Mouse (Mus musculus) limb, embryonic 10.5 days (tissue): Measurements from ENCODE around the gene Cldn14. TPM values are rescaled to one million over a fixed set of nuclear protein-coding genes. Genes with fewer than 3 reads are reported as not detected.

ENCODE experiments used
- DNase-seq: peaks from one replicate; pipeline ENCODE4 v3.0.0-alpha.2; 2017; ENCODE audit warnings: low spot score
- H3K27ac ChIP-seq: fragments of 300-500 bp; sonication (generic); 2 replicates; pipeline ENCODE4 v1.5.1; 2016; ENCODE audit warnings: mild to moderate bottlenecking
- H3K27me3 ChIP-seq: fragments of 300-500 bp; sonication (generic); 2 replicates; pipeline ENCODE4 v1.6.1; 2016; ENCODE audit warnings: low read depth, mild to moderate bottlenecking; ENCODE audit not compliant: poor library complexity, severe bottlenecking
- H3K36me3 ChIP-seq: fragments of 300-500 bp; sonication (generic); 2 replicates; pipeline ENCODE4 v1.6.1; 2016; ENCODE audit warnings: mild to moderate bottlenecking, moderate library complexity
- H3K4me1 ChIP-seq: fragments of 300-500 bp; sonication (generic); 2 replicates; pipeline ENCODE4 v1.6.1; 2016
- H3K4me3 ChIP-seq: fragments of 300-500 bp; sonication (generic); 2 replicates; pipeline ENCODE4 v1.5.1; 2016; ENCODE audit warnings: mild to moderate bottlenecking, moderate library complexity
- H3K9me3 ChIP-seq: fragments of 300-500 bp; sonication (generic); replicated peaks from 2 replicates; pipeline ENCODE4 v1.6.1; 2016; ENCODE audit warnings: mild to moderate bottlenecking
- WGBS: fragments of 180-500 bp; shearing (Covaris S2); methylation state at CpG from one replicate; pipeline ENCODE4 v1.1.7; 2016; 5-methylcytosine and 5-hydroxymethylcytosine counted together
- polyA plus RNA-seq: library from polyadenylated mRNA; unstranded; fragments of >200 nt; fragmentation: Nextera tagmentation; extraction: Ambion mirVana; gene quantifications from 2 replicates; pipeline ENCODE4 v1.2.1, GENCODE M21; 2016

The Cldn14 gene
- polyA plus RNA-seq, 1 experiment from 2014 or later: not detected

DNA sequence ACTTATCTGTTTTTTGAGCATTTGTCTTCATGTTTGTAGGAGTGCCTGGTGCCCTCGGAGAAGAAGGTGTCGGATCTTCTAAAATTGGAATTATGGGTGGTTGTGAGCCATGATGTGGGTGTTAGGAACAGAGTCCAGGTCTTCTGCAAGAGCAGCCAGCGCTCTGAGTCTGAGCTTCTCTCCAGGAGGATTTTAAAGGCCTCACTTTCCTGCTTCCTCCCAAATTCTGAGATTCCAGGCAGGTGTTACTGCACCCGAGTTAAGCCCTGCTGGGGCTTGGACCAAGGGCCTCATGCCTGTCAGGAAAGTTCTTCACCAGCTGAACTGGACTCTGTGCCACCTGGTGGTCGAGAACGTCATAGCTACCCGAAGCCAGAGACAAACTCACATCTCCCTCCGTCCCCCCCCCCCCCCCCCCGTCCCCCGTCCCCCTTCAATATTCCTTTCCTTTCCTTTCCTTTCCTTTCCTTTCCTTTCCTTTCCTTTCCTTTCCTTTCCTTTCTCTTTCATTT, 93.2 kb downstream of the Cldn14 start:
- Histone ChIP-seq H3K27ac (no peak overlapping the region), H3K27me3 (peaks cover 5% of the 10 kb centered on the region; the same call in 1 of the 2 replicates), H3K4me1 (peaks cover 38% of the 10 kb centered on the region), H3K36me3 (no peaks in the 10 kb centered on the region), H3K4me3 (no peak overlapping the region), H3K9me3 (no peaks in the 10 kb centered on the region)
- no peak for DNase-seq
- WGBS: 40% methylated on average over 10 of the region's 10 CpGs

DNA sequence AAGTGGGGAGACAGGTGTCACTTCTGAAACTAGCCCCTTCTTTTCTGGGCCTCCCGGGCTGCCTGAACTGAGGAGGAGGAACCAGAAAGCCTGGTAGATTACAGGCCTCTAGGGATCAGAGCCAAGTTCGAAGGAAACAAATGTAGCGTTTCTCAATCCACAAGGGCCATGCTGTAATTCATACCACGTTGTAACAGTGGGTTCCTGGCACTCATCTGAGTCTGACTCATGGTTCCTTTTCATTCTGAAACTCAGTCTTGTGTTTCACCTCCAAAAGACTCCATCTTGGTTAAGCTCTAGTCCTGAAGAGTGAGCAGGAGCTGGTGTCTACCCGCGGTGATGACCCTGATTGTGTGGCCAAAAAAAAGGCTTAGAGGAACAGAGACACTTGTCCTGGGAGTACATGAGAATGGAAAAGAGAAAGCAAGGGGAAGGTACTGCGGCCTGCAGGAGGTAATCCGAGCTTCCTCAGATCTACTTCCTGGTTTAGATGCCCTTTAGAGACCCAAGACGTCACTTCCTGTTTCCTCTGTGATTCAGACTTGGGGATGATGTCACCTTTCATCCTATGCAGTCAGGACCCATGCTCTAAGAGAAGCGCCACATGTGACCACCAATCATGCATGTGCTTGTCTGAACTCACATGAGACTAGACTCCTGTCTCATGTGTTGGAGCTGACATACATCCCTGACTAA, 94.6 kb downstream of the Cldn14 start:
- 76% methylated on average over 10 of the region's 10 CpGs for WGBS
- Histone ChIP-seq H3K9me3 (no peaks in the 10 kb centered on the region), H3K4me3 (no peak overlapping the region), H3K36me3 (no peaks in the 10 kb centered on the region), H3K4me1 (peaks cover 28% of the 10 kb centered on the region), H3K27ac (no peak overlapping the region), H3K27me3 (no peaks in the 10 kb centered on the region)
- DNase-seq: no peak

DNA sequence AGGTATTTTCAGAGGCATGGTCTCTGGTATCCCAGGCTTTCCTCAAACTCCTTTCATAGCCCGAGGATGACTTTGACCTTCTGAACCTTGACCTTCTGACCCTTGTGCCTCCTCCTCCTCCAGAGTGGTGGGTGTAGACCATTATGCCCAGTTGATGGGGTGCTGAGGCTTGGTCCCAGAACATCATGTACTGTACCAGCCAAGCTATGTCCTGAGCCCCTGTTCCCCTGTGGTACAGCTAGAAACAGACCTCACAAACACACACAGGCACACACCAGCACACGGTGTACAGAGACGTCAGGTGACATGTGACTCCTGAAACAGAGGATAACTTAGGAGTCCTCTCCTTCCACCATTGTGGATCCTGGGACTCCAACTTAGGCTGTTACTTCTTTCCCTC, 95.8 kb downstream of the Cldn14 start:
- H3K36me3 ChIP-seq: 0 out of 2 replicates have a peak, but pooled peaks cover under 1% of the 10 kb centered on the region
- 72% methylated on average over 3 of the region's 3 CpGs for WGBS
- DNase-seq: no peak

DNA sequence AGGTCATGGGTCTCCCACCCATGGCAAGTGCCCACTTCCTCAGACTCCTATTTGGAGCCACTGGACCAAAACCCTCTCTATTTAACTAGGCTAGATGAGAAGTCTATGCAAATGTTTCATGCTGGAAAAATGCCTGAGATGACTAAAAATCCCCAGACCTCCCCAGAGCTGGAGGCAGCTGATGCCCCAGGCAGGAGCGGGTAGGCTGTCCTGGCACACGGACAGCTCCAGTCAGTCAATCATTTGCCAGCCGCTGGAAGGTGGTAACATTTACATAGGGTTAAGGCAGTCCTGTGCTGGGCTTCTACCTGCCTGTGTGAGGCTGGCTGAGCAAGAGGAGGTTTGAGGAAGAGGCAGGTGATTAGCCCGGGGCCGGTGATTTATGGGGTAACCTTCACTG, 96.5 kb downstream of the Cldn14 start:
- Histone ChIP-seq H3K27ac (no peak overlapping the region), H3K4me1 (peaks cover 14% of the 10 kb centered on the region), H3K27me3 (no peaks in the 10 kb centered on the region), H3K4me3 (no peak overlapping the region), H3K9me3 (no peaks in the 10 kb centered on the region), H3K36me3 (peaks cover 7% of the 10 kb centered on the region)
- 70% methylated on average over 5 of the region's 5 CpGs for WGBS
- DNase-seq: no peak

More for the DNA sequence above, 95.8 kb downstream of the Cldn14 start:
- Histone ChIP-seq H3K4me3 (no peak overlapping the region), H3K9me3 (no peaks in the 10 kb centered on the region), H3K4me1 (peaks cover 20% of the 10 kb centered on the region), H3K27ac (no peak overlapping the region), H3K27me3 (no peaks in the 10 kb centered on the region)

DNA sequence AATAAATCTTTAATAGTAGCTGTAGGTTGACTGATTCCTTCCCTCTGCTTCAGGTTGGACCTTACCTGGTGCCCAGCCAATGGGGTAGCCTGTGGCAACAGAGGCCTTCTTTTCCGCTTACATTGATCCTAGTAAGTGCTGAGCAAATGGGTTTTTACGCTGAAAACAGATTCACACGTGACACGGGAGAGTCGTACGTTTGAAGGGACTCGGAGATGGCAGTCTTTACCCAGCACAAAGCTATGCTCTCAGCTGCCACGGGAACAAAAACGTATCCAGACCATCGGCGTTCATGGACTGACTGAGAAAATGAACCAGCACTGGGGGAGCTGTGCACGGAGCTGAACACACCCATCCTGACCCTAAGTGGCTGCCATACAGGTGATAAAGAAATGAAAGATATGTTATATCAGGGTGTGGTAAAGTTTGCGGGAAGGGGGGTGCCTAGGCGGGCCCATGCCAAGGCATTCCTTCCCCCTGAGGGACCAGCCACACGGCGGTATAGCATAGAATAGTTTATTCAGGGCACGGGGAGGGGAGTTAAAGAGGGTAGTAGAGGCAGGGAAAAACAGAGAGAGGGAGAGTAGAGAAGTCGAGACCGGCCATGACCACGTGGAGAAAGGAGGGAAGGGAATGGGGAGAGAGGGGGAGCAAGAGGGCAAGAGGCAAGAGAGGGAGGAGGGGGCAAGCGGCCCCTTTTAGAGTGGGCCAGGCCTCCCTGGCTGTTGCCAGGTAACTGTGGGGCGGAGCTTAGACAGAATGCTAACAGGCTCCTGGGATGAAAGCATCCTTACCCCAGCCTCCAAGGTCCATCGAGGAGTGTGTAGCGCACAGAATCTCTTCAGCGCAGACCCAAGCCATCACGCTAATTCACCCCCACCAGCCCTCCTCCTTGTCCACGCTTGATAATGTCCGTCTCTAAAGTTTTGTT, 97.6 kb downstream of the Cldn14 start:
- 71% methylated on average over 28 of the region's 28 CpGs for WGBS
- no peaks in the 10 kb centered on the region for H3K9me3 ChIP-seq
- H3K4me3 ChIP-seq: no peak overlapping the region
- peaks cover 14% of the 10 kb centered on the region for H3K4me1 ChIP-seq
- H3K27me3 ChIP-seq: no peaks in the 10 kb centered on the region
- DNase-seq: no peak
- peaks cover 18% of the 10 kb centered on the region for H3K36me3 ChIP-seq
- H3K27ac ChIP-seq: no peak overlapping the region

DNA sequence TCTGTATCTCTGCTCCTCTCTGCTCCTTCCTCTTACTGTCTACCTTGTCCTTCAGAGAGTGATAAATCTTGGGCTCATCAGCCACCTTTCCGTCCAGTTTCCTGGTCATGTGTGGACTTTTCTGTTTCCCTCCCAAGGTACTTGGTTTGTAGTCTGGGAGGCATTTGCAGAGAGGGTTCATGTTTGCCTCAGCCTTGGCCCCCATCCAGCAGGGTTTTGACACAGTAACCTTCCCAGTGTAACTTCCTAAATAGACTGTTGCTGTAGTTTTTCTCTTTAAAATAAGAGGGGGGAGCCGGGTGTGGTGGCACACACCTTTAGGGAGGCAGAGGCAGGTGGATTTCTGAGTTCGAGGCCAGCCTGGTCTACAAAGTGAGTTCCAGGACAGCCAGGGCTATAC, 98.7 kb downstream of the Cldn14 start:
- H3K27me3 ChIP-seq: no peaks in the 10 kb centered on the region
- peaks cover 28% of the 10 kb centered on the region for H3K36me3 ChIP-seq
- DNase-seq: no peak
- no peak overlapping the region for H3K27ac ChIP-seq
- no peak overlapping the region for H3K4me3 ChIP-seq
- H3K9me3 ChIP-seq: no peaks in the 10 kb centered on the region
- peaks cover 14% of the 10 kb centered on the region for H3K4me1 ChIP-seq
- whole genome bisulfite sequencing: 94% methylated on average over 3 of the region's 3 CpGs

DNA sequence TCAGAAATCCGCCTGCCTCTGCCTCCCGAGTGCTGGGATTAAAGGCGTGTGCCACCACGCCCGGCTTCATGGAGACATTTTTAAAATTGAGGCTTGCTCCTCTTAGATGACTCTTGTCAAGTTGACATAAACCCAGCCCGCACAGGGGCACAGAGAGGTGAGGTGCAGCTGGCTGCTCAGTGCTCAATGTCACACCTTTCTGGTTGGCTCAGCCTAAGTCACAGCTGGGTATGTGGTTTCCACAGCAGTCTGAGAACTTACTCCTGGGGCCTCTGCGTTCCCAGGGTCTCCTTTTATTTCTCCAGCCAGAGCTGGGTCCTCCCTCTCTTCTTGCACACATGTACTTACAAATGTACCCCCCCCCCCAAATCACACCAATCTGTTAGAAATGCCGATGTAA, 100.4 kb downstream of the Cldn14 start:
- H3K27me3 ChIP-seq: no peaks in the 10 kb centered on the region
- 94% methylated on average over 8 of the region's 8 CpGs for WGBS

DNA sequence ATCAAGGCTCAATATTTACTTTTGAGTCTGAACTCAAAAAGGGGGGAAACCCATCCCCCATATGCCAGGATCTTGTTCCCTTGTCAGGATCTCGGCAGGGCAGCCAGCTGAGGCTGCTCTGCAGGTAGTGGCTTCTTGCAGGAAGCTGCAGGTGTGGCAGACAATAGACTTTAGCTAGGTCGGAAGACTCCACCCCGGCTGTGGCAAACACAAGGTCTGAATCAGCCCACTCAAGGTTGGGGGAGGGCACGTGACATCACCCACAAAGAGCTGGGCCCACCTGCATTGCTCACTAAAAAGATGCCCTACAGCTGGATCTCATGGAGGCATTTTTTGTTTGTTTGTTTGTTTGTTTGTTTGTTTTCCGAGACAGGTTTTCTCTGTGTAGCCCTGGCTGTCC, 100.9 kb downstream of the Cldn14 start:
- Histone ChIP-seq H3K27ac (no peak overlapping the region), H3K9me3 (no peaks in the 10 kb centered on the region), H3K4me1 (peaks cover 13% of the 10 kb centered on the region), H3K4me3 (no peak overlapping the region), H3K27me3 (no peaks in the 10 kb centered on the region), H3K36me3 (peaks cover 48% of the 10 kb centered on the region)
- WGBS: 78% methylated on average over 5 of the region's 5 CpGs
- DNase-seq: no peak

More for the DNA sequence above, 100.4 kb downstream of the Cldn14 start:
- H3K4me1 ChIP-seq: peaks cover 14% of the 10 kb centered on the region
- DNase-seq: no peak
- no peak overlapping the region for H3K27ac ChIP-seq
- H3K4me3 ChIP-seq: no peak overlapping the region
- peaks cover 44% of the 10 kb centered on the region for H3K36me3 ChIP-seq
- no peaks in the 10 kb centered on the region for H3K9me3 ChIP-seq

DNA sequence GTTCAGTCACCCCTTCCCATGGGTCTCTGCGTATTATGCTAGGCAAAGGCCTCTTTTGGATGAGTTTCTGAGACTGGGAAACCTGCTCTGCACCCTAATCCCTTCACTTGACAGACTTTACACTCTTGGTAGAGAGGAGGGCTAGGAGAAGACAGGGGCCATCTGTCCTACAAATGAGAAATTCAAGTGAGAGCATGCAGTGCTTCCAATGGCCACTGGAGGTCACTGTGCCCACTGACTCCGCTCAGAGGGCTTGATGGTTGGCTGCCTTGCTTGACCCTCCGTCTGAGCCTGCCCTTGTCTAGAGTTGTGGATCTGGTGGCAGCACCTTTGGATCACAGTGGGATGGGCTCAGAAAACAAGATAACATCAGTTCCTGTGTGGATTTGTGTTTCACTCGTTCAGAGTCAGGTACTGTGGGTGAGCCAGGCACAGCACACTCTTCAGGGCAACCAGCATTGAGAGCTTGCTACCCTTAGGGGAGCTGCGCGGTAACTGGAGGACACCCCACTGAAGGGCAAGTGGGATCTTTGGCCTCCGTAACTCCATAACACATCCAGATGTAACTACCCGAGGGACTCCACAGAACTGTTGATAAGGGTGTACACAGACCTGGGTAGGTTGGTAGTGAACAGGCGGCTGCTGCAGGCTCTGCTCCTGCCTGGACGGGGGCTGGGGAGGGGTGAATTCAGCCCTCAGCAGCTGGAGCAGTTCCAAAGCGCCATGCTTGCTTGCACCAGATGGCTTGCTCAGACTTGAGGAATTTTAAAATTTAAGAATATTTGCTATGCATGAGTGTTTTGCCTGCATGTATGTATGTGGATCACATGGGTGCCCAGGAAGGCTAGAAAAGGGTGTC, 102.3 kb downstream of the Cldn14 start:
- H3K27ac ChIP-seq: no peak overlapping the region

DNA sequence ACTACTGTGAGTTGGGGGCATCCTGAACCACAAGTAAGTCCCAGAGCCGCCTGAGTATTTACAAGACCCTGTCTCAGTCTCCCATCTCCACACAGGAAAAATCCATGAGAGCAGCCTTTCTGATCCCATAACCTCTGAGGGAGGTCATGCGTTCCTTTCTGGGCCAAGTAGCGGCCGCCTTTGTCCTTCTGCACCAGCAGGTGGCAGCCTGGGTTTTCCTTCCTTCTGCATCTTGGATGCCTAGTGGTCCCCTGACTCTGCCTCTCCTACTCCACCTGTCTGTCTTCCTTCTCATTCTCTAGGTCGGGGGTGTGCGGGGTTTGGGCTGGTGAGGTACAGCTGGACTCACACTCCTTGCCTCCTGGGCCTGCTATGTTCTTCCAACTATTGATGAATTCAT, 105.6 kb downstream of the Cldn14 start:
- DNase-seq: no peak
- WGBS: 82% methylated on average over 6 of the region's 6 CpGs
- H3K4me1 ChIP-seq: no peaks in the 10 kb centered on the region
- H3K4me3 ChIP-seq: no peak overlapping the region
- H3K27ac ChIP-seq: no peak overlapping the region
- H3K36me3 ChIP-seq: peaks cover 91% of the 10 kb centered on the region
- no peaks in the 10 kb centered on the region for H3K9me3 ChIP-seq
- H3K27me3 ChIP-seq: no peaks in the 10 kb centered on the region

More for the DNA sequence above, 102.3 kb downstream of the Cldn14 start:
- WGBS: 73% methylated on average over 11 of the region's 11 CpGs
- Histone ChIP-seq H3K9me3 (no peaks in the 10 kb centered on the region), H3K4me3 (no peak overlapping the region), H3K4me1 (peaks cover 5% of the 10 kb centered on the region; the same call in 1 of the 2 replicates), H3K27me3 (no peaks in the 10 kb centered on the region), H3K36me3 (peaks cover 62% of the 10 kb centered on the region)
- DNase-seq: peak; percentile 76

DNA sequence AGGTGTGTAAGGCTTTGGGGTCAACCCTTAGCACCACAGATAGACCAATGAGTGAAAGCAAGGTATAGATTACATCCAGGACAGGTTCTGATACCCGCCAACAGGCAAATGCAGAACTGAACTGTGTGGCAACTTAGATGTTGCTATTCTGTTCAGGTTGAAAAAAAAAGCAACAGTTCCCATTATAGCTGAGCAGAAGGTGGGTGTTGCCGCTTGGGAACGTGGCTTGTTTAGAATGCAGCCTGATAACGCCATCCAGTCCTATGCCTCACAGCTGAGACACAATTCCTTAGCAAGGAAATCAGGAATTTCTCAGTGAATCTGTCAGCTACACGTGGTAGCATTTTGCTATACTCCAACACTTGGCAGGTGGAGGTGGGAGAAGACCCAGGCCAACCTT, 115.4 kb downstream of the Cldn14 start:
- Histone ChIP-seq H3K36me3 (peaks cover 89% of the 10 kb centered on the region), H3K27me3 (no peaks in the 10 kb centered on the region), H3K9me3 (no peaks in the 10 kb centered on the region), H3K4me1 (no peaks in the 10 kb centered on the region), H3K4me3 (no peak overlapping the region), H3K27ac (no peak overlapping the region)
- no peak for DNase-seq
- WGBS: 93% methylated on average over 5 of the region's 5 CpGs

DNA sequence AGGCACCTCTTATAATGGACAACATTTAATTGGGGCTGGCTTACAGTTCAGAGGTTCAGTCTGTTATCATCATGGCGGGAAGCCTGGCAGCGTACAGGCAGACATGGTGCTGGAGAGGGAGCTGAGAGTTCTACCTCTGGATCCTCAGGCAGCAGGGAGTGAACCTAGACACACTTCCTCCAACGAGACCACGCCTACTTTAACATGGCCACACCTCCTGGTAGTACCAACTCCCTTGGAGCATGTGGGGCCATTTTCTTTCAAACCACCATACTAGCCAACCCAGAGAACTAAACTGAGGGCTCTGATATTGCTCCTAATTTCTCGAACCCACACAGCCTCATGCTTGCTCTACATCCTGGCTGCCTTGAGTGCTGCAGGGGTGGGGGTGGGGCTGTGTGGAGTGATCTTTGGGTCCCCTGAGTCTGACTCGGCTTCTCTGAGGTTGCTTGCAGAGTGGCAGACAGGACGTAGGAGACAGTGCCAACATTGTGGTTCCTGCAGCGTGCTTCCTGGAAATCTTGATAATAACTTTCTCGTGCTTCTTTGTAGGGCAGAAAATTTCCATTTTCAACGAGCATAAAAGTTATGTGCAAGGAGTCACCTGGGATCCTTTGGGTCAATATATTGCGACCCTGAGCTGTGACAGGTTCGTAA, 117.6 kb downstream of the Cldn14 start:
- H3K36me3 ChIP-seq: peaks cover 100% of the 10 kb centered on the region
- DNase-seq: no peak
- 89% methylated on average over 12 of the region's 12 CpGs for WGBS

More for the DNA sequence above, 117.6 kb downstream of the Cldn14 start:
- H3K9me3 ChIP-seq: no peaks in the 10 kb centered on the region
- H3K4me1 ChIP-seq: peaks cover 9% of the 10 kb centered on the region
- no peak overlapping the region for H3K4me3 ChIP-seq
- no peaks in the 10 kb centered on the region for H3K27me3 ChIP-seq
- H3K27ac ChIP-seq: no peak overlapping the region
